Mouse (Mus musculus) embryo, embryonic 10.5 days (tissue): ENCODE results near the gene Il10rb.
A peak's percentile ranks its signal among the peaks of the same experiment; 100 is the strongest.

Experiments
- DNase-seq: peaks from one replicate; pipeline ENCODE4 v3.0.0-alpha.2; 2015; ENCODE audit warnings: low spot score

Il10rb gene

DNA sequence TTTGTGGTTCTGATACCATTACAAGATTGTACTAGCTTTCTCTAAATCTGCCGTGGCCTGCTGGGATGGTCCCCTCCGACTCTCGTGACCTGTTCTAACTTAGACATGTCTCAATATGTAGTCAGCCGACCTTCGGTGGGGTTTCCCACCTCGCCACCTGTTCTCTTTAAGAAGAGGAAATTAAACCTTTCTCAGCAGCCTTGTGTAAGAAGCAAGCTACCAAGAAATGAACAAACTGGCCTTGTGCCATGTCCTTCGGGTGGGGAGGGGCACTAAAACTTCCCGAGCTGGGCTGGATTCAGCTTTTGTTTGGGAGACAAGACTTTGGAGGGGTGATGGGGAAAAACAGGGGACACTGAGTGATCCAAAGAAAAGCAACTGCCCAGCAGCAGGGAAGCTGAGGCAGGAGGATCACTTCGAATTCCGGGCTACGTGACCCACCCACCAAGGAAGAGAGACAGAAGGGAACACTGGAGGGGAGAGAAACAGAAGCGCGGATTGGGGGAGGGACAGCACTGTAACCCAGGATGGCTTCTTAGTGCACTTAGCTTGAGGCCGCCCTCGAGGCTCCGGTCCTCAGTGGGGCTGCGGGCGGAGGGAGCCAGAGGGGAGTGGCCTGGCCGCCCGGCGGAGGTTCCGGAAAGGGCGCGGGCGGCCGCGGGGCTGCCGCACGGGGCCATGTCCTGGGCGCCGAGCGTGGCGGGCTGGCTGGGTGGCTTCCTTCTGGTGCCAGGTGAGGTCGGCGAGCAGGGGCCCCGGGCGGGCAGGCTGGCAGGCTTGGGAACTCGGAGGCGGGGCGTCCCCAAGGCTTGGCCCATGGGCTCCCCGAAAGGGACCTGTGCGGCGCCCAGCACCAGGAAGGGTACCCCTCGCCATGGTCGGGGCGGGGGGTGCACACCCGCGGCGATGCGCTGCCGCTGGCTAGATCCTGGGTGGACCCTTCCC lies at the start of gene Il10rb:
Gene Il10rb, plus strand, starts transcription at position 525 of the 945 bp plus-strand sequence.
- DNase-seq = peak; percentile 60

DNA sequence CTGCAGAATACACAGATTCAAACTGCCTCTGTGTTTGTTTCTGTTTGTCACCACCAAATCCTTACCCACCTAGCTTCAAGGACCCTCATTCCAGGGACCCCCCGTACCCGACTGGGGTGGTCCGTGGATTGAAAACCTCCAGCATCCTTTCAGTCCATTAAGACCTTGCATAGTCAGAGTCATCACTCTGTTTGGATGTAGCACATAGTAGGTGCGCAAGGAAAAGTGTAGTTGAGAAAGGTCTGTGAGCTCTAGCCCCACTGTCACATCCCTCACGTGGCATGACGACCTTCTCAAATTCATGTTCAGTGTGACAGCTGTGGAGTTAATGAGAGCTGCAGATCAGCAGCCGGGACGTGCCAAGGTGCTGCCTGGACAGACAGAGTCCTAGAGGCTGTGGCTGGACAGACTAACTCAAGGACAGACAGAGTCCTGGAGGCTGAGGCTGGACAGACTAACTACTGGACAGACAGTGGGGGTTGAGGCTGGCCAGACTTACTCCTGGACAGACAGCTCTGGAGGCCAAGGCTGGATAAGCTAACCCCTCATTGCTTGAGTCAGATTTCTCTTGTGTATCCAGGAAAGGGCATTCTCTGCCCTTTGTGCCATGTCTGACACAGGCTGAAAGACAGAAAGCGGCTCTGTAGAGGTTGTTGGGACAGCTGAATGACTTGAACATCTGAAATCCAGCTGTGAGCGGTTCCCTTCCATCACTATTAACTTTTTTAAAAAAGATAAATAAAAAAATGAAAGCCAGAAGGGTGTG lies 49.0 kb upstream of the Il10rb start:
- DNase-seq = no peak

DNA sequence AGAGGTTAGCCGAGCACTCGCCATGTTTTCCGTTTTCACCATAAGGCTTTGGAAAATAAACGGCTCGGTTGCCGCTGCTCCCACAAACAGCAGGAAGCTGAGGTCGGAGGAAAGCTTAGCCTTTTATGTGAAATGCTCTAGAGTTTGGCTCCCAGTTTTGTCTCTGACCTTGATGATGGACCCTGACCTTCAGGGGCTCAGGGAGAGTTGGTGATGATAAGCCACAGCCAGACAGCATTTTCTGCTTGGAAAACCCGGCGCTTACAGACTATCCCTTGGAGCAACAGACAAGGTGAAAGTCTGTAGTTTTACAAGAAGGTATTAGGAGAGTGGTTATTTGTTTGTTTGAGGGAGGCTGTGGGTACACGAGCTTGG lies 48.5 kb upstream of the Il10rb start:
- no peak for DNase-seq

DNA sequence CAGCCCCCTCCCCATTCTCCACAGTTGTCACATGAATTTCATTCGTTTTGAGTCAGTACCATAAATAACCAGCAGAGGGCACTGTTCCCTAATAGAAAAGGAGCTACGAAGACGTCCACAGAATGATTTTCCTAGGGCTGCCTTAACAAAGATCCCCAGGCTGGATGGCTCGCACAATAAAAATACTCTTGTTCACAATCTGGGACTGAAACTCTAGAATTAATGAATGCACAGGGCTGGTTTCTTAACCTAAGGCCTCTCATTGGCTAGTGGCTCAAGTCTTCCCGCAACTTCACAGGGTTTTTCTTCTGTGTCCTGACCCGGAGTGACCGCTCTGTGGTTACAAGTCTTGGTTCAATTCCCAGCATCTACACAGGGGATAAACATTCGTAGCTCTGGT lies 47.4 kb upstream of the Il10rb start:
- DNase-seq = peak; percentile 95

DNA sequence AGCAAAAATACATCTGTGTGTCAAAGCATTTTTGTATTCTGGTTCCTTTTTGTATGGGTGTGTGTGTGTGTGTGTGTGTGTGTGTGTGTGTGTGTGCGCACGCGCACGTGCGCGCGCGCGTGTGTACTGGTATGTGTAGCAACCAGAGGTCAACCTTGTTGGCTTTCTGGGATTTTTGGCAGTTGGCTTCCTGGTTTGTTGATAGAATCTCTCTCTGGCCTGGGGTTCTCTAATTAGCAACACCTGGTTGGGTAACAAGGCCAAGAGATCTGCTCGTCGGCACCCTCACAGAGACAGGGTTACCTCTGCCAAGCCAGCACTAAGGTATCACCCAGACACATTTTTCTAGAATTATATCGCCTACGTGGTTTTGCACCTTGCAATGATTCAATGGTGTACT lies 46.4 kb upstream of the Il10rb start:
- DNase-seq = no peak

DNA sequence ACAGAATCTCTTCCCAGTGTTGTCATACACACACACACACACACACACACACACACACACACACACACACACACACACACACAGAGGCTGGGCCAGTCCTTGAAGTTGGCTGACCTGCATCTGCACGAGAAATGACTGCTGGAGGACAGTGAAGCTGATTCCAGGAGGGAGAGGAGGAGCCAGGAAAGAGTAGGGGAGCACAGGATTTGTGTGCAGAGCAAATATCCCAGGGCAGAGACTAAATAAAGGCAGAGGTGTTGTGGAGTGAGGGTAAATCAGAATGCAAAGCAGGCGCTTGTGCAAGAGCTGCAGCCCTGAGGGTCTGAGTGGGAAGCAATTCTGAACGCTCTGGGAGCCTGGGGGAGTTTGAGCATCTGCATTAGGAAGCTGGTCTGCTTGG lies 45.8 kb upstream of the Il10rb start:
- no peak for DNase-seq

DNA sequence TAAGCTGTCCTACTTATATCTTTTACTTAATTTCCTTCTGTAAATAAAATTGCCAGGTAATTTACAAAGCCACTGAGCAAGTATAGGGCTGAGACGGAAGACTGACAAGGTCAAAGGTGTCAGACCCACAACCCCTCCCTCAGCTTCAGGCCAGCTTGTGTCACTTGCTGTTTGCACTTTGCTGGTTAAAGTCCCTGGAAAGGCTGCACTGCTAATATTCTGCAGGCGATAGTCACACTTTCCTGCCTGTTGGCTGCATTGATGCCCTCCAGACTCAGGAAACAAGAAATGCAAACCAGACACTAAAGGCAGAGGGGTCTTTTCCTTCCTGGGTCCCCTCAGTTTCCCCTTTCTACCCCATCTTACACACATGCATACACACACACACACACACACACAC lies 44.0 kb upstream of the Il10rb start:
- DNase-seq = no peak

DNA sequence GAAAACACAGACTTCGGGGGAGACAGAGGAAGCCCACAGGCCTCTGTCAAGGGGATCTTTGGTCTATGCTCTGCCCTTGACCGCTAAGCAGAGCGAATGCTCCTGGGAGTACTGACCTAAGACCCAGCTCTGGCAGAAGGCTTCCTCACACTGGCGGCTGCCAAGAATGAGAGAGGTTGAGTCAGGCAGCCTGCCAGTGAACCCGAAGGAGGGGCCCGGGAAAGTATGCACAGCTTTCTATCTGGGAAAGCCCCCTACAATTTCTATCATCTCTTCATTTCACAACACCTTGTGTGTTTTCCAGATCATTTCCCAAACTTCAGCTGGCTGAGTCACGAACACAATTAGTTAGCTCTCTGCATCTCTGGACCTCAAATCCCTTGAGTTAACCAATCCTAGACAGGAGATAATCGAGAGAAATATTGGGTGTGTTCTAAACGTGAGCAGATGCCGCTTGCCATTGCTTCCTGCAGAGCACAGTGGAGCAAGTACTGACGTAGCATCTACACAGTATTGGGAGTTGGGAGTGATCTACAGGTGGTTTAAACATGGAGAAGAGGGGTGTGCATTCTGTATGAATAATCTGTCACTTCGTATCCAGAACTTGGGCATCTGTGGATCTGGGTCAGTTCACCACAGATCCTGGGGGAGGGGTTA lies 43.2 kb upstream of the Il10rb start:
- DNase-seq = no peak

DNA sequence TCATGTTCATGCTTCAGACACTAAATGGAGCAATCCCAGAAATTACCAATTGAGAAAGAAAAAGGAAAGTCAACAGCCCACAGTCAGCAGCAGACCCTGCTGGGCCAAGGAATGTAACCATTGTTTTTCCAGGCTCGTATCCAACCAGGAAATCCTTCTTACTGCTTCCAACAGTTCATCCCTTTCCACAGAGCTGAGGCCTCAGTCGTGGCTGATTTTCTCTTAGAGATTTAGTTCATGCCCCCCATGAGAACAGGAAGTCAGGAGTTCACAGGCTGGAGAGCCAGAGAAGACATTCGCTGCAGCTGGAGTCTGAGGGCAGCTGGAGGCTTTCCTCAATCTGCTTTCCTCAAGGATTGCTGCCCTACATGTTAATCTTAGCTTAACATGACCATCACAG lies 42.5 kb upstream of the Il10rb start:
- no peak for DNase-seq

DNA sequence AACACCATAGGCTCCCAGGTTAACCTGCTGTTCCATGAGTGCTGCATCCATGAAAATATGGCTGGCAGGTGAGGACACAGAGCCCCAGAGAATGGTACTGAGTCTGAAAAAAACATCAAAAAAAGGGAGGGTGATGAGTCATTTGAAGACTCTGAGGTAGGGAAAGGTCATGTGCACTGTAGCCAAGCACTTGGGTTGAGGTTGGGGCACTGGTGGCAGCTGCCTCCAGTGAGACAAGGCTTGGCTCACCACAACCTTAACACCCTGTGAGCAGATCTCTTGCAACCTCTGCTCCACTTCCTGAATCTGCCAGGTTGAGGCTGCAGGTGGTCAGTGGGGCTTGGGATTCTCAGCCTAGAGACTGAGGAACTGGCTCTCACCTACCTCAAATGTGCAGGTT lies 39.4 kb upstream of the Il10rb start:
- no peak for DNase-seq

DNA sequence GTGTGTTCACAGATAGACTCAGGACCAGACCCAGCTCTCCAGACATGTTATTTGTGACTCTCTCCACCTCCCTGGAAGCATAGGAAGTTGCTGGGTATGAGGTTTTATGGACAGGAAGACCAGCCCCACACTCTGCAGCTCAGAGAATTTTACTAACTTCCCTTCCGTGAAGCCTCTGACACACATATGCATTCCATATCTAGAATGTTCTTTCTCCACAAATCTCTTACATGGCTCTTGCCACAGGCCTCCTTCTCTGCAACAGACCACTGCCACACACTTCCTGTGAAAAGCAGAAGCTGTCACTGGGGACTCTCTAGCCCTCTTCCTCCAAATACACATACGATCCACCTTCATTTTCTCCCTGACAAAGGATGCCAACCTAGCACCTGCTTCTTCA lies 38.9 kb upstream of the Il10rb start:
- DNase-seq = no peak

DNA sequence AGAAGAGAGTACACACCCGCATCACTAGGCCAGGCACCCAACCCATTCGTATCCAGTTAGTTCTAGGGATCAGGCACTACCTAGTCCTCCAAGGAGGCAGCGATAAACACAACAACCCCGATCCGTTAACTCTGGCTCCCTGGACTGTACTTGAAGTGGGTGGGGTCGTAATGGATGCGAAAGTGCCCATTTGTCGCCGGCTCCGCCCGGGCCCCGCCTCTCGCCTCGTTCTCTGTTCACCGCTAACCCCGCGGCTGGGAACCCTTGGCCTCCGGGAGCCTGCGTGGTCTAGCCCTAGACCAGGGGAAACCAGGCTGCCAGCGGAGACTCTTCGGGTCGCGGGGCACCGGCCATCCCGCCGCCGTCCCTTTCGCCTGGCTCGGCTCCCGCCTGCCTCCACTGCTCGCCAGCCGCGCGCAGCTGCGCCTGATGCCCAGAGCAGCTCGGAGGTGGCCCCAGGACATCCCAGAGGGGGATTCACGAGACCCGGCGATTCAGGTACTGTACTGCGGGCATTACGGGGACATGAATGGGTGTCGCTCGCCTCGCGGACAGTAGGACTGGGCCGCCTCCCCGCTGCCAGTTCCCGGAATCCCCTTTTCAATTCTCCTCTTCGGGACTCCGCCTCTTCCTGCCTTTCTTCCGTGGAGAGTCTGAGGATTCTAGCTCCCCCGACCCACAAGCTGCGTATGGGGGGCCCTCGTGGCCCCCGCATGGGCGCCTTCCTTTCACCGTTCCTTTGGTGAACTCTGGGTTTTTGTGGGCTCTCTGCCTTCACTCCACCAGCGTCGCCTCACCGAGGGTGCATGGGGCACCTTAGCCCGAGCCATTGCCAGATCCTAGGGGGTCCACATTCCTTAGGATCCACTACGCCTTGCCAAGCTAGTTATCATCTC lies 33.1 kb upstream of the Il10rb start, which contains the start of gene Ifnar2:
Gene Ifnar2, plus strand, starts transcription at position 207 of the 896 bp plus-strand sequence.
- DNase-seq = peak; percentile 82

DNA sequence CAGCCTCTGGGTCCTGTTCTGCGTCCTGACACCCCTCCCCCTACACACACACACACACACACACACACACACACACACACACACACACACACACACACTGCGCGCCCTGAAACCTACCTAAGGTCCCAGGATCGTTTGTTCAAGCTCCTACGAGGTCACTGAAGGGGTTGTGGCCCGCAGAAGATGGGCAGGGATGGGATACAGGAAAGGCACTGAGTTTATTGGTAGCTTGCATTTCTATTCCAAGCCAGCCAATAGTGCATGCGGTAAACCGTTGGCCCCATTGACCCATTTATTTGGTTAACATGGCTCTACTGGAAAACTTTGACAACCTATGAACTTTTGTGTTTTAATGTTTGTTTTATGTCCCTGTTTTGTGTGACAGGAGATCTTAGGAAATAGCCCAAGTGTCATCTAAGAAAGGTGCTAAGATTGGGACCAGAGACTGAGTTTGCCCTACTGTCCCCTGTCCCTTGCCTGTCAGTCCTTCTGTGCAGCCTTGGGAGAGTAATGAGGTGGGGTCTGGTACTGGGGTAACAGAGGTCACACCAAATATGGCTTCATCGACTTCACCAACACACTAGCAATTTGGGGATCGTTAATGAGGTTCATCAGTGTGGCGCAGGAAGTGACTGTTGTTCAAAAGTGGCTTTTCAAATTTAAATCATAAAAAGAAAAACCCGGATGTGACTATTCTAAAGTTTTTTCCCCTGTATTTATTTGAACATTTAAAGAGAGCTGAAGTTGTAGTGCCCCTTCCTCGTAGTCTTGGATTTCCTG lies 32.3 kb upstream of the Il10rb start:
- DNase-seq = no peak

DNA sequence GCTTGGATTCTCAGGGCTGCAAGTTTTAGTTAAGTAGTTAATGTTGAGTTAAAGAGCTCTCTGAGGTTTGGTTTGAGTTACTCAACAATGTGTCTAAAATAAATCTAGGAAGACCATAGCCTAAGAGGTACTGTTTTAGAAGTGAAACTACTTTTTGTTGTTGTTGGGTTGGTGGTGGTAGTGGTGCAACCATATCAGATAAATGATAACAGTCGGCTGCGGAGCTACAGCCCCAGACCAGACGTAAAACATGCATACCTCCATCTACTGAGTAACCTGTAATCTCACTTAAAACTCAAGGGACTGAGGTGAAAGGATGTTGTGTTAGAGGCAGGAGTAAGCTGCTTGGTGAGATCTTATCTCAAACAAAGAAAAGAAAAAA lies 31.7 kb upstream of the Il10rb start:
- DNase-seq = no peak

DNA sequence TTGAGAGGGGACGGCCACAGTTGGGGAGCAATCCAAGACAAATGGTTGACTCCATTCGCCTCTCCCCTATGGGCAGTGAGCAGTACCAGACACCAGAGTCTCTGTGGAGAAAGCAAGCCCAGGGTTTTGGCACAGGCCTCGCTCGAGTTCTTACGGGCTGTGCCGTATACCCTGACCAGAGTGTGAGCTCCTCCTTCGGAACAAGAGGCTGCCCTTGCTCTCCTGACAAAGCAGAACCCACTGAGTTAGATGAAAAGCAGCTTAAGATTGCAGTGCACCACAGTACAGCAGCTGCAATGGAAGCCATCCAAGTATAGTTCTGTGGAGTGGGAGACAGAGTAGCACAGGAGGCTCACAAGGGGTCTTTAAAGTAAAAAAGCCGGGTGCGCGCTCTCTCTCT lies 29.3 kb upstream of the Il10rb start:
- no peak for DNase-seq

DNA sequence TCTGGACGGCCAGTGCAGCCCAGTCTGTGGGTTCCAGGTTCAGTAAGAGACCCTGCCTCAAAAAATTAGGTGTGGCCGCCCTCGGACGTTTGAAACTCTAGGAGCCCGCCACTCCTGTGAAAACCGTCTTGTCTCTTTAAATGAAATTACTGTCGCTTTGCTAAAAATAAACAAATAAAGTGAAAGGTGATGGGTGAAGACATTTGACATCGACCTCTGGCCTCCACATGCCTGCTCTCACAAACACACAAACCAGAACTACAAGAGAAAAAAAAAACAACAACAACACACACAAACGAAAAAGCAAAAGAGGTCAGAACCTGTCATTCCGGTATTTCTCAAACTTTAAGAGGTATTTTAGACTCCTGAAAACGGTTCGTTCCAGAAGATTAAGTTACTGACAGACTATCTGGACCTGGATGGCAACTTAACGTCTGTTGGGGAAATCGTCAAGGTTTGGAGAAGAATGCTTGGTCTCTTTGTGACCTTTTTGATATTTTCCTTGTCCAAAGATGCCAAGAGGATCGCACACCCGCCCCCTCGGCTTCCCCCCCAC lies 27.5 kb upstream of the Il10rb start:
- no peak for DNase-seq

DNA sequence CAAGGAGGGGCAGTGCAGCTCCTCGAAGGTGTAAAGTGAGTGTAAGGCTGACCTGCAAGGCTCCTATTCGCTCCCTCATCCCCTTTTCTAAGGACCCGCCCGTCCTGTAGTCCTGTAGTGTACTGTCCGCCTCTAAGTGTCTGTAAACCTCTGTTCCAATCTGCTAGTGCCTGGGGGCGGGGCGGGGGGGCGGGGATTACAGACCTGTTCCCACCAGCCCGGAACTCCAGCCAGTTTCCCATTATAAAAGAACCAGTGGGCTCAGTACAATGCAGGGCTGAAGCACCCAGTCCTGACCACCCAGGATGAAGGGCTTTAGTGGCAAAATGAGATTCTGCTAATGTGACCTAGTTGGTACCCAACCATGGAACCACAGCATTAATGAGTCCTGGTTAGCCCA lies 27.0 kb upstream of the Il10rb start:
- DNase-seq = peak; percentile 11

DNA sequence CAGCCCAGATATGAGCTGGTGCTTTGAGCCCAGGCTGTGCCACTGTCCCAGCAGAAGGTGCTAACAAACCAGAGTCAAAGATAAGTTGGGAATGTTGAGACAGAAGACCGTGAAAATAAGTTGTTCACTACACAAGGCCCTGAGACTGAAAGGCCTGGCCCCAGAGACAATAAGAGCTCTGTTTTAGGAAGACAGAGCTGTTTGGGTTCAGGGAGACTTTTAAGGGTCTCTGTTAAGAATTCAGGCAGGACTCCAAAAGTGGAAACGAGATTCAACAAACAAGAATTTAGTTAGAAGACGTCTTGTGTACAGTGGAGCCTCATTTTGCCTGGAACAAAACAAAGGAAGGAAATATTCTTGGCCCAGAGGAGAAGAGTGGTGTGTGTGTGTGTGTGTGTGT lies 26.6 kb upstream of the Il10rb start:
- no peak for DNase-seq

DNA sequence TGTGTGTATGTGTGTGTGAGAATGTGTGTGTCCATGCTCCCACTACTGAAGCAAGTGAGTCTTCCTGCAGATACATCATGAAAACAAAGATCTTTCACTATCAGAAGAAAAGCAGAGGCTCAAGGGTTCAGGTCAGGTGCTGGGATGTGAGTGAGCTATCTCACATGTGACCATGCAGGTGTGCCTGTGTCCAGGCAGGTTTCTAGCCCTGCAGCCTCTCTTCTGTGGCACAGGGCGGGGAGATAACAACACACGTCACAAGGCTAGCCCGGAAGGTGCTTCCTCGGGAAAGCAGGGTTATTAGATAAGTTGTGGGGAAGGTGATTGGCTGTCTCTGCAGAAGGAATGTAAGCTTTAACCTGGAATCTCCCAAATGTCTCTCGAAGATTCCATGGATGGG lies 25.8 kb upstream of the Il10rb start:
- no peak for DNase-seq

DNA sequence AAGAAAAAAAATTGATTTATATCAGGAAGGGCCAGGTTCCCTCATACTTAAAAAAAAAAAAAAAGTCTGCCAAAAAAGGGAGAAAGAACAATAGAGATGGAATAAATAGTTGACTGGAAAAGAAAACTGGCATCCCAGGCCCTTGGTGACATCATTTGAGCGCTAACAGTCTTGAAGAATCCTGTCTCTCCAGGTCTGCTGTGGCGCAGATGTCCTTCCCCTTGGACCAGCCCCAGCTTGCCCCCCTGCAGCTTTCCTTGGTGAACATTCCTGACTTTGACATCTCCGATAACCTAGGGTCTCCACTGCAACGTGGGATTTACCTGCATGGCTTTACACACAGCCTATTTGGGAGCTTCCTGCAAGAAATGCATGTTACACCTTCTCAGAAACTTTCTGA lies 24.4 kb upstream of the Il10rb start:
- no peak for DNase-seq
